Mouse (Mus musculus): ENCODE data around the gene Gm20458.

- no peak for TF ChIP-seq GATA1 (IDR thresholded peaks at IDR 0.05; ENCODE audit: low read length)
- no peak for TF ChIP-seq TAL1 (IDR thresholded peaks at IDR 0.05; ENCODE audit: low read length)
These were observed 37.0 kb downstream of the Gm20458 start for GRCm38 (mm10) chr2:164497691-164498268.

Measured in erythroblast, embryonic 14.5 days (primary cell).